Mouse (Mus musculus) kidney, postnatal 10 days (tissue): ENCODE measurements around the gene Zcchc24.

ENCODE experiments used
- DNase-seq: peaks from one replicate; pipeline ENCODE4 v3.0.0; 2021; ENCODE audit warnings: mixed read lengths

Gene Zcchc24

DNA sequence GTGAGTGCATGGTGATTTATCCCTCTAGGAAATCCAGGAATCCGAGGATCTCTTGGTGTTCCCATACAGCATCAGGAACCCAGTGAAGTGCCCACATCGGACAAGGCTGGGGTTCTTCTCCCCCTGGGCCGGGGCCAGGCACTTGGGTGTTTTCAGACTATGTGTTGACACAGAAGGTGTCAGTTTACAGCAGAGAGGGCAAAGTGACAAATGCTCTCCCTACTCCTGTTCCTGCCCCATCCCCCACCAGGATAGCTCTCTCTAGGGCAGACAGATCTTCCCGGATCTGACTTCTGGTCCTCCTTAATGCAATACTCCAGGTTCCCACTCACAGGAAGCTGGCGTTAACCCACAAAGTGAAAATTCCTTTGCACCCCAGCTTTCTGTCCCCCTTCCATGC lies 5.3 kb upstream of the Zcchc24 start:
- no peak for DNase-seq

DNA sequence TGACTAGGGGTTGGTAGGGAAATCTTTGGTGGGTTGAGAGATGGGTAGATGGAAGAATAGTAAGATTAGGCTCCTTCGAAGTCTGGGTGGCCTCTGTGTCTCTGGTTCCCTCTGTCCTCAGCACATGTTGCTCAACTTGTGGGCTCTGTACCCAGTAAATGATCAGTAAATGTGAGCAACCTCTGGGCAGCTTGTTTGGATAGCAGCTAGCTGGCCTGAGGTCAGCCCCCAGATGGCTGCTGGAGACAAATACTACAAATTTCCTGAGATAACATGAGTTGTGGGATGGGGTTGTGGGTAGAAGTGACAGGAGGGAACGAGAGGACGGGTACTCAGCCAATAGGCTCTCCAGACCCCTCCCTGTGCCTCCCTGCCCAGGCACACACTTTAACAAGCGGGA lies 4.2 kb upstream of the Zcchc24 start:
- no peak for DNase-seq

DNA sequence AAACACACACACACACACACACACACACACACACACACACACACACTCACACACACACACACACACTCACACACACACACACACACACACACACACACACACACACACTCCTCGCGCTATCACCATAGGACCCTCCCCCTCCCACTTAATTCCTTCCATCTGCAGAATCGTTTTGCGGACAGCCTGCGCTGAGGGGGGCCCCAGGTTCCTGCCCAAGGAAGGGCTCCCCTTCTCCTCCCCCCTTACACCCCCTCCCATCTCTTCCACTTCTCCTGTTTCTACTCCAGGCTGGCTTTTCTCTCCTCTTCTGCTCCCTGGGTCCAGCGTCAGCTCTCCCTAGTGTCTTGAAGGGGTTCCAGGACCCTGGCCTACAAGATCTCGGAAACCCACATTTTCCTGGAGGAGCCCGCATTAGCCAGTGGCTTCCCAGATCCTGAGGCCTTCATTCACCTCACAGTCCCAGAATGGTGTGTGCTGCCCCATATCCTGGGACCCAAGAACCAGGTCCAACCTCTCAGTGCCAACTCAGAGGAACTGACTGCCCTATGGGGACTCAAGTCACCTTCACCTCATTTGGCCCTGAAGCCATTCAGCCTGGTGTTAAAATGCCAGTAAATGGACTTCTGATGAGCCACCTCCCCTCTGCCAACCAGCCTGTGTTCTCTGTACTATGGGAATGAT lies 927 bp upstream of the Zcchc24 start:
- no peak for DNase-seq

DNA sequence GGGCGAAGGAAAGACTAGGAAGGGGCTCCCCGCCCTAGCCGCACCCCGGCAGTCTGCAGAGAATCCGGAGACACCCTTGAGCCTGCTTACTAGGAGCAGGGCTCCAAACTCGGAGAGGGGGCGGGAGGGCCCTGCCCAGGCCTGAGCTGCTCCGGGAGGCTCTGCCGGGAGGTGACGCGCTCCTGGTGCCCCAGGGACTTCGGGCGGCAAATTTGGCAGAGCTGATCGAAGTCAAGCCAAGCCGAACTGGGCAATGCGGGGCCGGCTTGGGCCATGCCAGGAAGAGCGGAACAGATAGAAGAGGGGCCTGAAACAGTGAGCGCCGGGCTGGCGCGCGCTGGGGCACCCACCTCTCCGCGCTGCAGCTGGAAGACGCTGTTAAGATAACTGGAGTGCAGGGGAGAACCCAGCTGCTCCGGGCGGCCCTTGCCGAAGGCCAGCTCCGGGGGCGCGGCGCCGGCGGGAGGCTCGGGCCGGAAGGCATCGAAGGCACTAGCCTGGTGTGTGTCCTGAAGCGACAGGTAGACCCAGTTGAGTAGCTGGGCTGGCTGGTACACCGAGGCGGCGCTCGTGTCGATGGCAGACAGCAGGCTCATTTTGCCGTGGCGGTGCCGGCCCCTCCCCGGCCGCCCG lies 462 bp downstream of the Zcchc24 start:
- peak; percentile 64 for DNase-seq

DNA sequence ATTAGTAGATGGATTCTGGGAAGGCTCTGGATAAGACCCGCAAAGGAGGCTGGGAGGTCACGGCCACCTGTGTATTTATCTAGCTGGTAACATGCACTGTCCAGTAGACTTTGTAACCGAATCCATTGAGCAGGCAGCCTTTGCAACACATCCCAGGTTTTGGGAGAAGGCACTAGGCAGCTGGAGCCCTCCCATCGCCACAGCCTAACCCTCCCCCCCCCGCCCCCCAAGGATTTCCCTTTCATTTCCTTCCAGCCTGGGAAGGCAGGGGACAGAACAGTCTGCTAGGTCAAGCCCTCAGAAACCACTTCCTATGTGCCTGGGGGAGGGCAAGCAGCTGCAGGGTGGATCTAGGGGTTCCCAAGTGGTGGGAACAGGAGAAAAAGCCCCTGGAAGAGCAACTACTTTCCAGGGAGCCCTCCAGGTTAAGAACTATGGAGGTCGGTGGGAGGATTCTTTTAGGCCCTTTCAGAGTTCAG lies 1.1 kb downstream of the Zcchc24 start:
- DNase-seq, result peak; percentile 65

DNA sequence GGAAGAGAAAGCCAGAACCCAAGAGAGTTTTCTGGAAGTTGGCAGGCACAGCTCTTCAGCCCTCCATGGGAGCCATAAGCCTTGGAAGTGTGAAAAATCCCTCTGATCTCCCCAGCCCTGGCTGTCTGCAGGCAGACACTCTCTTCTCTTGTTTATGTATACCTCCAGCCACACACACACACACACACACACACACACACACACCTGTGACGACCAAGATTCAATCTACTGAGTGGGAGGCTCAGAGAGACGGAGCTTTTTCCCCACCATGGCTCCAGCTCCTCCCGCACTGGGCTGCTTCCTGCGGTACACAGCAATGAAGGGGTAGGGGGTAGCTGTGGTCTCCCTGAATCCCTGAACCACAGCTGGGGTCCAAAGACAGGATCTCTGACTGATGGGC lies 2.4 kb downstream of the Zcchc24 start:
- DNase-seq, result no peak

DNA sequence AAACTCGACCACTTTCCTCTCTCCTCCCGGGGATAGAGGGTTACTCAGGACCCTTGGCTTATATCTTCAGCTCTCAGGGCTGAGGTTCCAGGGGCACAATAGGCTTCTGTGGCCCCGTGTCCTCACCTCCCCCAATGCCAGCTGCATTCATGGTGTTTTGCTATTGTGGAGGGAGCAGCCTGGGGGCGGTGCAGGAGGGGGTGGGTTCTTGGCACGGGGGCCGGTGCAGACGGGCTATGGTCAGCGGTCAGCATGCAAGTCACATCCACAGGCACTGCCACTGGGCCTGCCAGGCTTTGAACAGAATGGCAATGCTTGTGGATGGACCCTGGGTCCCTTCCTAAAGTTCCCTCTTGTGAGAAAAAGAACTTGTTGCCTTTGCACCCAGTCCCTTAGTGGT lies 2.9 kb downstream of the Zcchc24 start:
- DNase-seq, result no peak

DNA sequence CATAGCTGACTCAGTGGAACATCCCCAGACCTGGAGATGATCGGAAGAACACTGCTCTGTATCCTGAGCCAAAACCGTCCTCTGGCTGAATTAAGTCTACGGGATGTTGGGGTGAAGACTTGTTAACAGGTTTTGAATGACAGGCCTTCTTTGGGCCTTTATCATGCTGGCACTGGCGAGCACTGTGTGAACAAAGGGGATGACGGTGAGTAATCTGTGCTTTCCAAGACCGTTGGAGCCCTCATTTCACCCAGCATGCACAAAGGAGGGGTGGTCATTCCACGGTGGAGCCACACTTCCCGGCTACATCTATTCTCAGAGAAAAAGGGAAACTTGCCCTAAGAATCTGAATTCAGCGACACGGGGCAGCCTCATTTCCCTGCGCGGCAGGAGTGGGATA lies 3.7 kb downstream of the Zcchc24 start:
- no peak for DNase-seq

DNA sequence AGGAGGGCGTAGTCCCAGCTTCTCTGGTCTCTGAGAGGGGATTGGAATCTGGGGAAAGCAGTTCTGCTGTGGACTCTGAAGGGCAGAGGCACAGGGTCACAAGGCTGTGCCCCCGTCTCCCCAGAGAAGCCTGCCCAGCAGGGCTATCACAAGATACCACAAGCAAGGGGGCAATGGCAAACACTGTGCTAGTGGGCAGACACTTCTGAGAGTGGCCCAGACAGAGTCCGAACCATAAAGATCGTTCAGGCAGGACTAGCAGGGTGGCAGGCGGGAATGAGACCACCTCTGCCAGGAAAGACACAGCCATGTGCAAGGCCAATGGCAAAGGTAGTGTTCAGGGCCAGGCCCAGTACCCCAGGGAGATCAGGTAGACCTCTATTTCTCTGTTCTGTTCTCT lies 7.7 kb downstream of the Zcchc24 start:
- DNase-seq, result no peak

DNA sequence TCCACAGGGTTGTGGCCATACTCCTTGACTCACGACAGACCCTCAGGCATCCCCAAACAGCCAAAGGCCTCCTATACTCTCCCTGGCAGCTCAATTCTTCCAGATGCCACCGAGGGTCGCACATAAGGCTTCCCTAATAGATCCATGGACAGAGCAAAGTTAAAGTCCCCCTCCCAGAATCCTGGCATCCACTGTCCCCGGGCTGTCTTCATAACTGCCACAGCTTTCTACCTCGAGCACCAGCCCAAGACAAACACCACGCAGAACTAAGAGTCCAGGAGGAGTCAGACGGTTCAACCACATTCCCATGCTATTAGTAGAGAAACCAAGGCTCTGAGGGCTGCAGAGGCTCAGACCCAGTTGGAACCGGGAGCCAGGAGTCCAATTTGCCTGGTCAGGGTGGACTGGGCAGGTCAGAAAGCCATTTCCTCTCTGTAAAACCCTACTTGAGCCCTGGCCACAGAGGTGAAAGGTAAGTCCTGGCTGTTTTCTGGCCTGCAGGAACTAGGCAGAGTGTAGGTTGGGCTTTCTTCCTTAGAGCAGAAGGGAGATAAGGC lies 8.8 kb downstream of the Zcchc24 start:
- no peak for DNase-seq

DNA sequence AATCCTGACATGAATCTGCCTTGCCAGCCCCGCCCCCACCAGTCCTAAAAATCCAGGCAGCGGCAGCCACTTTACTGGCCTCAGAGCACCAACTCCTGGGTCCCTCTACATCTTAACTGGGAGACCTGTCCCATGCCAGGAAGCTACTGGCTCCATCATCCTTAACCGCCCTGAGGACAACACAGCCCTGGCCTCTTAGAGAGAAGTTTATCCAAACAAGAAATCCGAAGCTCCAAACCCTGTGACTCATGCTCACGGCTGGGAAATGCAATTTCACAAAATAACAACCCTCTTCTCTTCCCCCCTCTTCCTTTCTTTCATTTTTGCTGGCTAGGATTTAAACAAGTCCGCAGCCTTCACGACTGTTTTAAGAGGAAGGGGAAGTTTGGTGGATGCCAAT lies 9.3 kb downstream of the Zcchc24 start:
- no peak for DNase-seq

DNA sequence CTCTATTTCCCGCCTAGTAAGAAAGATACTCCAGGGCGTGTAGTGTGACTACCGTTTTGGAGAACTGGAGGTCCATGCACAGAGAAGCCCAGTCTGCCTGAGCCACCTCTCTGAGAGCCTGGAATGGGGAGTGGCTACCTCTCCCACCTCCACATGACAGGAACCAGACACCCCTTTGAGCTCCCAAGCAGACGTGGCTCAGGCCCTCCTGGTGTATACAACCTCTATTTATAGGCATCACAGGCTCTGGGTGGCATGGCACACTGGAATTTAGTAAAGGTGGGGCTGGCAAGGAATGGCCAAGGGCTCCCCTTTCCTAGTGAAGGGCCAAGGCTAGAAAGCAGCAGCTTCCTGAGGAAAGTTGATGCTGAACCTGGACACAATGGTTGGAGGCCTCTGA lies 10.9 kb downstream of the Zcchc24 start:
- no peak for DNase-seq

DNA sequence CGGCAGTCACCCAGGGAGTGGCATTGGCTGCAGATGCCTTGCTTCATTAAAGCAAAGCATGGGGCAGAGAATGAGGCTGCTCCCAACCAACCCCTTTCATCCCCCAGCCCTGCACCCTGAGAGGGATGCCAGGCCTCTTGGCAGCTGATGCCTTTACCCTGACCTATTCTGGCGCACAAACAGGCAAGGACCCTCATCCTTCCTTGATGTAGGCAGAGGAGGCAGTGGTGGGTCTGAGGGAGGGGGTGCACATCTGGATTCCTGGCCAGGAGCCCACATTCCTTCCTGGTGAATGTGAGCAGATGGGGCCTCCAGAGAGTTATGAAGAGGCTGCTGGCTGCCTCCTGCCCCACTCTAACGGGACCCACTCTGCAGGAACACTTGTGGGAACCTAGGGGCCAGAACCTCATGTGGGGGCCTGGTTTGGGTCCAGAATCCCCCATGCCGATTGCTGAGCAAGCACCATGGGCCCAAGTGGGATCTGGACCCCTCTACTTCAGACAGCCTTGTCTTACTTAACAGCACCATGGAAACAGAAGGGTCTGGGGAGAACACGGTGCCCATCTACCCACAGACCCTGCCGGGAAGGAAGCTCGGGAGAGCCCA lies 12.4 kb downstream of the Zcchc24 start:
- DNase-seq, result no peak

DNA sequence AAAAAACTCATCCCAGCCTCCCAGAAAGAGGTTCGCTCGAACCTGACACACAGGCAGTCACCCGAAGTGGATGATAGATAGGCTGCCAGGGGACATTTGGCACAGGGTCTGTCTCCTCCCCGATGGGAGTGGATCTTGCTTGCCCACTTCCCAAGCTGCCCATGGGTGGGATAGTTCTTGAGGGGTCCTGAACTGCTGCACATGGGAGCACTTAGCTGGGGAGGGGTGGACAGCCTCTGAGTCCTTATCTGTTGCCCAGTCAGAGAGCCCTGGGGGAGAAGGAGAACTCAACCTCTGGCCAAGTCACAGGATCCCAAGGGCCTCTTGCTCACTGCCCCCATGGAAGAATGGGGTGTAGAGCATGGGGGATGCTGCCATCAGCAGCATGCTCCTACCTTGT lies 13.3 kb downstream of the Zcchc24 start:
- DNase-seq, result no peak

DNA sequence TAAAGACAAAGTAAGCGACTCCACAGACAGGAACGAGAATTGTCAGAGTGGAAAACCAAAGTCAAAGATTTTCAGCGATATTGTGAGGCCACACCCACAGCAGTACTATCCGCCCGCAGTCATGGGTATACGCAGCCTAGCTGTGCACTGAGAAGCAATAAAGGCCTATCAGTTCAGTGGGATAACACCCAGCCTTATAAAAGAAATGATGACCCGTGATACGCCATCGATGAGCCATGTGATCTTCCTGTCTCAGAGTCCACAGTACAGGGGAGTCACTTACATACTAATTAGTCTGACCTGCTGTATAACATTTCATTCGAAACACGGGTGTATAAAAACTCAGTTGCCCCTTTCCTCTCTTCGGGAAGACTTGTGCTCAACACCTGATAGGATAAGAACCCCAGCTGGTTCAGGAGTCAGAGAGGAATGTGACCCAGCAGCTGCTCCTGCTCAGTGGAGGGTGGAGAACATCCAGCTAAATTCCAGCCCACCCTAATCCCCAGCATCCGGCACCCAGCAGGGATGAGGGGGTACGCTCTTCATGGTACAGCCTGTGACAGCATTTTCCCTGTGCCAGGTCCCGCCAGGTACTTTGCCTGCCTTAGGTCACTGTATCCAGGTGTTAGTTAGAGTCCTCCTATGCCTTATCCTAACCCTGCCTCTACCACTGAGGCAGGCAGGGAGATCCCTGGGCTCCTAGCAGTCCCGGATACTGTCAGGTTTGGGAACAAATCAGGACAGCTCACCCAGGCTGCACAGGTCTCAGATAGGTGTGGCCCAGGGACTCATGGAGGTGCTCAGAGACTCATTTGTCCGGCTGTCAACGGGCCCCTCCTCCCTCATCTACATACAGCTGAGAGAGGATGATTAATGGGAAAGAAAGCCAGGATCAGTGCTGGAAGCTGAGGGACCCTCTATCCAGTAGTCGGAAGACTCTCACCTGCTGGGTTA lies 14.0 kb downstream of the Zcchc24 start:
- DNase-seq, result no peak

DNA sequence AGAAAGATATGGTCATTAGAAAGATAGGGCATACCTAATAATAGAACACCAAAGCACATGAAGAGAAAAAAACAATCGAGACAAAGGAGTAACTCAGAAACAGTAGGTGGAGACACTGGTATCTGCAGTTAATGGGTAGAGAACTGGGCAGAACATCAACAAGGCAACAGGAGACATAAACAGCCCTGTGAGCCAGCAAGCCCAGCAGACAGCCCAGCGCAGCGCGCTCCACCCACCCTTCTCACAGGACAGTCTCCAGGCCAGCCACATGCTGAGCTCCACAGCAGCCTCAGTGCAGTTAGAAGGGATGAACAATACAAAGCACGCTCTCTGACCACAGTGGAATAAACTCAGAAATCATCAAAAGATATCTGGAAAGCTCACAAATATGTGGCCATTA lies 15.8 kb downstream of the Zcchc24 start:
- DNase-seq, result no peak

DNA sequence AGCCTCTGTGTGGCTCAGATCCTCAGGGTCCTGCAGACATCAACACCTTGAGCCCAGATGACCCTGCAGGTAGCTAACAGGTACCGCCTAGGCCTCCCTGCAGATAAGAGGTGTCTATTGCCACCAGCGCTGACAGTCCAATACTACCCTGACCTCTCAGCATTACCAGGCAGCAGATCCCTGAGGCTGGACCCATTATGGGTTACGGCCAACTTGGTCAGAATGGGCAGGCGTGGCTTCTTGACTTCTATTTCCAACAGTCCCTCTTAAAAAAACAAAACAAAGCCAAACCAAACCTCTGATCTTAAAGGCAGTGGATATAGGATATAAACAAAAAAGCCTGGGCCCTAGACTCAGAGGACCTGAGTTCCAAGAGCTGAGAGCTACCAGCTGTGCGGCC lies 17.8 kb downstream of the Zcchc24 start:
- no peak for DNase-seq

DNA sequence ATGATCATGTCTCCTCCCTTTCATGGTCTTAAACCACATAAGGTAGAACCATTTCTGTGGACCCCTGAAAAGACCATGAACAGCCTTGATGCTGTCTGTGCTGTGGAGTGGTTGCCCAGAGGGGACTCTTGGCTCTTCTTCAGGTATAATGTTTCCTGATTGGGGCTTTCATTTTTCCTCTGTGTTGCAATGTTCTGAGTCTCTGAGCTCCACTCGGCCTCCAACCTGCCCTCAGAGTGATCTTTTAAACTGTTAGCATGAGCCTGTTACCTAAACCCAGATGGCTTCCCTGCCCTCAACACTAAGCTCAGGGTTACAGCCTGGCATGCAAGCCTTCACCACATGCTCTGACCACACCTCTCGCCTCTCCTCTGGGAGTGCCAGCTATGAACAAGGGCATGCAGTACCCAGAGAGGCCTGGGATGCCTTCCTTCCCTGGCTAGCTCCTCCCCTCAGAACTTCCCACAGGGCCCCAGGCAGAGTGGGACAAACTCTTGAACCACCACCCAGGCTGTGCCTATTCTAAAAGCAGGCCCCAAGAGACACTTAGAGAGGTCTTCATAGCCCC lies 18.3 kb downstream of the Zcchc24 start:
- no peak for DNase-seq

DNA sequence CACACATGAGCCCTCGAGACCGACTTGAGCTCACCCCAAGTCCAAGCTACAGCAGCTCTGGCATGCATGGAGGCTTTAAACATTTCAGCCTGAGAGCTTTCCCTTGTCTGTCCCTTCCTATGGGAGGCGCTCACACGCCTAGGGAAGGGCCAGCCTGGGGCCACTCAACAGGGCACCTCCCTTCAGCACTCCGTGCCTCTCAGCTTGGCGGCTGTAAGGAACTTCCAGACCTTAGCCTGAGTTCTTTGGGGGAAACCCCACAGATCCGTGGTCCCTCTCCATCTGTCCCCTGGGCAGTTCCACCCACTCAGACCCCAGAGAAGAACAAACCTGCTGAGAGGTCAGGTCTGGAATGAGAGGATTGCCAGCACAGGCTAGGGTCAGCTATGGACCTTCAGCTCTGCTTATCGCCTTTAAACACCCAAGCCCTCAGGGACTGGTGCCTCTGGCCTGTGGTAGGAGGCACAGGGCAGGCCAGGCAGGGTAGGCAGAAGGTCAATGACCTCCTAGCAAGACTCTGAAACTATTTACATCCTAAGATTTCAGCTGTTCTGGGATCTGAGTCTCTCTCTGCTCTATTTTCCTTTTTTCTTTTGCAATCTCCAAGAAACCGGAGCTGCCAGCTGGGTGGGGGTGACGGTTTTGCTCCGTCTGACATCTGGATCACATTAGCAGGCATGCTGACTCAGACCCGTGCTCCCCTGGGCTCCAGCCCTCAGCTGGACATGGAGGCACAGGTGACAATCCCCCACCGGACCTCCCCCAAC lies 19.5 kb downstream of the Zcchc24 start:
- DNase-seq, result peak; percentile 41

DNA sequence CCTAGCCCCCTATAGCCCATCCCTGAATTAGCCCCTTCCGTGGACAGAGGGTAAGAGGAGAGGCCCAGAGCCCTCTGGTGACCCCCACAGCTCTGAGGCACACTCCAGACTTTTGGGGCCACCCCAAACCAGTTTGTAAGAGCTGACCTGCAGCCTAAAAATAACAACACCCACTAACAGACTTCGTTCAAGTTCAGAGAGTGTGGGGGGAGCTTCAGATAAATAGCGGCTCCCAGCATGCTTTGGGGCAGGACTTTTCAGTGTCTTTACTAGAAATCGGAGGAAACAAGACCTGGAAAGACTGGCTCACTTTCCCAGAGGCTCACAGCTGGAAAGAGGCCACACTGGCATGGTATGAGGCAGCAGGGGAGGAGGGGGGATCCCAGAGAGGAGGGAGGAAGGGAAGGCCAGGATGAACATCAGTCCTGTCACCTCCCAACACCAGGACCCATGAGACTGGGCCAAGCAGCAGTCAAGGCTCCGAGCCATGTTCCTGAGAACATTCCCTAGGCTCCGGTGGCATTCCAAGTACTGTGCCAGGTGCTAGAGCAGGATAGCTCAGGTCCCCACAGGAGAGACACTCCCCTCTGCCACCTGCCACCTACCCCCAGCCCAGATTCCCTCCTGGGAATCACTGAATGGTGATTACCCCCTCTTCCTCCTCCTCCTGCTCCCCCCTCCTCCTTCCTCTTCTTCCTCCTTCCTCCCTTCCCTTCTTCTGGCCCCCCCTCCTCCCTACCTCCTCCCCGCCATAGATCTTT lies 20.7 kb downstream of the Zcchc24 start:
- DNase-seq, result no peak
